Mouse (Mus musculus): Measurements from ENCODE around the gene Me1.
A peak's percentile ranks its signal among the peaks of the same experiment; 100 is the strongest.

The Me1 gene

GRCm38 (mm10) chr9:86695818-86696261 lies at the start of gene Me1:
Gene Me1 (minus strand): TSS chr9:86695953.
- DNase-seq (ENCODE audit: low read depth, low spot score) = no peak

GRCm38 (mm10) chr9:86744041-86744440 lies 48.3 kb upstream of the Me1 start:
- DNase-seq (ENCODE audit: low read depth, low spot score) = no peak

- DNase-seq (ENCODE audit: low read depth, low spot score) = no peak
Measured at GRCm38 (mm10) chr9:86742959-86743911, 47.5 kb upstream of the Me1 start, which contains the start of gene Prss35. Gene Prss35 (plus strand): TSS chr9:86743649.

- DNase-seq (ENCODE audit: low read depth, low spot score) = no peak
Measured at GRCm38 (mm10) chr9:86739971-86740370, 44.2 kb upstream of the Me1 start.

GRCm38 (mm10) chr9:86738801-86739200 lies 43.0 kb upstream of the Me1 start:
- no peak for DNase-seq (ENCODE audit: low read depth, low spot score)

GRCm38 (mm10) chr9:86738067-86738466 lies 42.3 kb upstream of the Me1 start:
- DNase-seq (ENCODE audit: low read depth, low spot score) = no peak

GRCm38 (mm10) chr9:86736991-86737390 lies 41.2 kb upstream of the Me1 start:
- DNase-seq (ENCODE audit: low read depth, low spot score) = no peak

GRCm38 (mm10) chr9:86734795-86735194 lies 39.0 kb upstream of the Me1 start:
- DNase-seq (ENCODE audit: low read depth, low spot score) = no peak

GRCm38 (mm10) chr9:86734357-86734756 lies 38.6 kb upstream of the Me1 start:
- DNase-seq (ENCODE audit: low read depth, low spot score) = no peak

- no peak for DNase-seq (ENCODE audit: low read depth, low spot score)
Measured at GRCm38 (mm10) chr9:86729811-86730210, 34.1 kb upstream of the Me1 start.

- DNase-seq (ENCODE audit: low read depth, low spot score) = no peak
Measured at GRCm38 (mm10) chr9:86729084-86729483, 33.3 kb upstream of the Me1 start.

GRCm38 (mm10) chr9:86728214-86728814 lies 32.6 kb upstream of the Me1 start:
- DNase-seq (ENCODE audit: low read depth, low spot score) = no peak

GRCm38 (mm10) chr9:86726381-86726720 lies 30.6 kb upstream of the Me1 start:
- no peak for DNase-seq (ENCODE audit: low read depth, low spot score)

GRCm38 (mm10) chr9:86725604-86726380 lies 30.0 kb upstream of the Me1 start:
- DNase-seq (ENCODE audit: low read depth, low spot score) = peak; percentile 35

GRCm38 (mm10) chr9:86725066-86725465 lies 29.3 kb upstream of the Me1 start:
- no peak for DNase-seq (ENCODE audit: low read depth, low spot score)

- DNase-seq (ENCODE audit: low read depth, low spot score) = no peak
Measured at GRCm38 (mm10) chr9:86720794-86721193, 25.0 kb upstream of the Me1 start.

GRCm38 (mm10) chr9:86720227-86720626 lies 24.5 kb upstream of the Me1 start:
- DNase-seq (ENCODE audit: low read depth, low spot score) = no peak

GRCm38 (mm10) chr9:86717119-86717518 lies 21.4 kb upstream of the Me1 start:
- DNase-seq (ENCODE audit: low read depth, low spot score) = no peak

- no peak for DNase-seq (ENCODE audit: low read depth, low spot score)
Measured at GRCm38 (mm10) chr9:86716540-86716939, 20.8 kb upstream of the Me1 start.

GRCm38 (mm10) chr9:86714089-86714488 lies 18.3 kb upstream of the Me1 start:
- no peak for DNase-seq (ENCODE audit: low read depth, low spot score)

- no peak for DNase-seq (ENCODE audit: low read depth, low spot score)
Measured at GRCm38 (mm10) chr9:86712648-86713047, 16.9 kb upstream of the Me1 start.

- no peak for DNase-seq (ENCODE audit: low read depth, low spot score)
Measured at GRCm38 (mm10) chr9:86710091-86710634, 14.4 kb upstream of the Me1 start.

Data from telencephalon, adult 2 months (tissue).